Mouse (Mus musculus): ENCODE results near the gene Kcna6. TPM values are rescaled to one million over a fixed set of nuclear protein-coding genes. Genes with fewer than 3 reads are reported as not detected.

The Kcna6 gene
- 1.2 and 1.6 TPM in 2 replicates for polyA plus RNA-seq (2015; fragmentation: Nextera tagmentation; extraction: Ambion mirVana)

GRCm38 (mm10) chr6:126740211-126741142, at the start of gene Kcna6:
Gene Kcna6, minus strand, starts transcription at chr6:126740674.
- peaks cover 9% of the 10 kb centered on the region for H3K4me1 ChIP-seq
- H3K9me3 ChIP-seq = no peaks in the 10 kb centered on the region
- peak within 1 kb of the TSS; percentile 37 for H3K9ac ChIP-seq
- H3K4me3 ChIP-seq = peak within 1 kb of the TSS; percentile 48
- ATAC-seq (ENCODE audit: borderline replicate concordance, extremely low read depth, low FRiP score, low TSS enrichment) = peak; percentile 69
- H3K4me2 ChIP-seq = peak within 1 kb of the TSS; percentile 96
- H3K27me3 ChIP-seq = peaks cover 56% of the 10 kb centered on the region
- H3K27ac ChIP-seq = no peak within 1 kb of the TSS
- WGBS = 2% methylated on average over 36 of the region's 36 CpGs
- no peaks in the 10 kb centered on the region for H3K36me3 ChIP-seq

GRCm38 (mm10) chr6:126788863-126789262, 48.4 kb upstream of the Kcna6 start:
- no peak overlapping the region for H3K9ac ChIP-seq
- ATAC-seq (ENCODE audit: borderline replicate concordance, extremely low read depth, low FRiP score, low TSS enrichment) = no peak
- 72% methylated on average over 8 of the region's 8 CpGs for WGBS

GRCm38 (mm10) chr6:126784206-126784605, 43.7 kb upstream of the Kcna6 start:
- ATAC-seq (ENCODE audit: borderline replicate concordance, extremely low read depth, low FRiP score, low TSS enrichment) = no peak
- H3K36me3 ChIP-seq = no peaks in the 10 kb centered on the region
- no peak overlapping the region for H3K4me3 ChIP-seq
- no peak overlapping the region for H3K4me2 ChIP-seq
- H3K27ac ChIP-seq = no peak overlapping the region
- no peaks in the 10 kb centered on the region for H3K4me1 ChIP-seq
- no peaks in the 10 kb centered on the region for H3K9me3 ChIP-seq
- no peaks in the 10 kb centered on the region for H3K27me3 ChIP-seq
- H3K9ac ChIP-seq = no peak overlapping the region
- 32% methylated on average over 5 of the region's 5 CpGs for WGBS

More at GRCm38 (mm10) chr6:126788863-126789262, 48.4 kb upstream of the Kcna6 start:
- Histone ChIP-seq H3K4me1 (no peaks in the 10 kb centered on the region), H3K27ac (no peak overlapping the region), H3K9me3 (no peaks in the 10 kb centered on the region), H3K36me3 (no peaks in the 10 kb centered on the region), H3K4me3 (no peak overlapping the region), H3K27me3 (no peaks in the 10 kb centered on the region), H3K4me2 (no peak overlapping the region)

GRCm38 (mm10) chr6:126783651-126784066, 43.2 kb upstream of the Kcna6 start:
- no peak for ATAC-seq (ENCODE audit: borderline replicate concordance, extremely low read depth, low FRiP score, low TSS enrichment)
- no peak overlapping the region for H3K27ac ChIP-seq
- no peaks in the 10 kb centered on the region for H3K4me1 ChIP-seq
- H3K27me3 ChIP-seq = no peaks in the 10 kb centered on the region
- H3K9me3 ChIP-seq = no peaks in the 10 kb centered on the region
- no peak overlapping the region for H3K4me2 ChIP-seq
- H3K36me3 ChIP-seq = no peaks in the 10 kb centered on the region
- no peak overlapping the region for H3K4me3 ChIP-seq
- WGBS = 32% methylated on average over 10 of the region's 10 CpGs
- no peak overlapping the region for H3K9ac ChIP-seq

GRCm38 (mm10) chr6:126783056-126783455, 42.6 kb upstream of the Kcna6 start:
- H3K27me3 ChIP-seq = no peaks in the 10 kb centered on the region
- 77% methylated on average over 1 of the region's 1 CpGs for WGBS
- no peak overlapping the region for H3K4me3 ChIP-seq
- no peaks in the 10 kb centered on the region for H3K9me3 ChIP-seq
- H3K27ac ChIP-seq = no peak overlapping the region
- H3K36me3 ChIP-seq = no peaks in the 10 kb centered on the region
- H3K4me2 ChIP-seq = no peak overlapping the region
- no peaks in the 10 kb centered on the region for H3K4me1 ChIP-seq
- ATAC-seq (ENCODE audit: borderline replicate concordance, extremely low read depth, low FRiP score, low TSS enrichment) = no peak
- no peak overlapping the region for H3K9ac ChIP-seq

GRCm38 (mm10) chr6:126777889-126778288, 37.4 kb upstream of the Kcna6 start:
- H3K27ac ChIP-seq = no peak overlapping the region
- H3K4me1 ChIP-seq = no peaks in the 10 kb centered on the region
- H3K27me3 ChIP-seq = no peaks in the 10 kb centered on the region
- H3K4me3 ChIP-seq = no peak overlapping the region
- 35% methylated on average over 6 of the region's 6 CpGs for WGBS
- H3K9ac ChIP-seq = no peak overlapping the region
- no peaks in the 10 kb centered on the region for H3K36me3 ChIP-seq
- no peak overlapping the region for H3K4me2 ChIP-seq
- ATAC-seq (ENCODE audit: borderline replicate concordance, extremely low read depth, low FRiP score, low TSS enrichment) = no peak
- H3K9me3 ChIP-seq = no peaks in the 10 kb centered on the region

GRCm38 (mm10) chr6:126773873-126774272, 33.4 kb upstream of the Kcna6 start:
- no peaks in the 10 kb centered on the region for H3K36me3 ChIP-seq
- H3K9me3 ChIP-seq = no peaks in the 10 kb centered on the region
- H3K9ac ChIP-seq = no peak overlapping the region
- no peak for ATAC-seq (ENCODE audit: borderline replicate concordance, extremely low read depth, low FRiP score, low TSS enrichment)
- no peak overlapping the region for H3K27ac ChIP-seq
- no peak overlapping the region for H3K4me3 ChIP-seq
- WGBS = 43% methylated on average over 4 of the region's 4 CpGs
- H3K4me1 ChIP-seq = no peaks in the 10 kb centered on the region
- H3K27me3 ChIP-seq = no peaks in the 10 kb centered on the region
- no peak overlapping the region for H3K4me2 ChIP-seq

- H3K9me3 ChIP-seq = no peaks in the 10 kb centered on the region
- no peaks in the 10 kb centered on the region for H3K4me1 ChIP-seq
- WGBS = 51% methylated on average over 4 of the region's 4 CpGs
- H3K9ac ChIP-seq = no peak overlapping the region
- ATAC-seq (ENCODE audit: borderline replicate concordance, extremely low read depth, low FRiP score, low TSS enrichment) = no peak
- H3K36me3 ChIP-seq = no peaks in the 10 kb centered on the region
- no peak overlapping the region for H3K27ac ChIP-seq
- H3K27me3 ChIP-seq = no peaks in the 10 kb centered on the region
- H3K4me3 ChIP-seq = no peak overlapping the region
- no peak overlapping the region for H3K4me2 ChIP-seq
Observed at GRCm38 (mm10) chr6:126772326-126772725, 31.9 kb upstream of the Kcna6 start.

- Histone ChIP-seq H3K9ac (no peak overlapping the region), H3K4me2 (no peak overlapping the region), H3K27me3 (no peaks in the 10 kb centered on the region), H3K4me3 (no peak overlapping the region), H3K9me3 (no peaks in the 10 kb centered on the region), H3K27ac (no peak overlapping the region), H3K36me3 (no peaks in the 10 kb centered on the region), H3K4me1 (no peaks in the 10 kb centered on the region)
- no peak for ATAC-seq (ENCODE audit: borderline replicate concordance, extremely low read depth, low FRiP score, low TSS enrichment)
- 82% methylated on average over 12 of the region's 12 CpGs for WGBS
Observed at GRCm38 (mm10) chr6:126770146-126770731, 29.8 kb upstream of the Kcna6 start.

- Histone ChIP-seq H3K4me2 (no peak overlapping the region), H3K4me1 (no peaks in the 10 kb centered on the region), H3K9me3 (no peaks in the 10 kb centered on the region), H3K27me3 (no peaks in the 10 kb centered on the region), H3K27ac (no peak overlapping the region), H3K9ac (no peak overlapping the region), H3K36me3 (no peaks in the 10 kb centered on the region), H3K4me3 (no peak overlapping the region)
- WGBS = 58% methylated on average over 11 of the region's 11 CpGs
- ATAC-seq (ENCODE audit: borderline replicate concordance, extremely low read depth, low FRiP score, low TSS enrichment) = no peak
Observed at GRCm38 (mm10) chr6:126768957-126769665, 28.6 kb upstream of the Kcna6 start.

GRCm38 (mm10) chr6:126767610-126768532, 27.4 kb upstream of the Kcna6 start:
- no peak for ATAC-seq (ENCODE audit: borderline replicate concordance, extremely low read depth, low FRiP score, low TSS enrichment)
- 30% methylated on average over 7 of the region's 7 CpGs for WGBS
- Histone ChIP-seq H3K9me3 (no peaks in the 10 kb centered on the region), H3K36me3 (no peaks in the 10 kb centered on the region), H3K4me3 (no peak overlapping the region), H3K27ac (no peak overlapping the region), H3K27me3 (no peaks in the 10 kb centered on the region), H3K4me2 (no peak overlapping the region), H3K9ac (no peak overlapping the region), H3K4me1 (no peaks in the 10 kb centered on the region)

Measured in lung, embryonic 15.5 days (tissue).